Mouse (Mus musculus): ENCODE results near the gene Sap30bp. TPM values are rescaled to one million over a fixed set of nuclear protein-coding genes. Genes with fewer than 3 reads are reported as not detected.

The Sap30bp gene
- total RNA-seq, 1 experiment, result 63.5 TPM

DNA sequence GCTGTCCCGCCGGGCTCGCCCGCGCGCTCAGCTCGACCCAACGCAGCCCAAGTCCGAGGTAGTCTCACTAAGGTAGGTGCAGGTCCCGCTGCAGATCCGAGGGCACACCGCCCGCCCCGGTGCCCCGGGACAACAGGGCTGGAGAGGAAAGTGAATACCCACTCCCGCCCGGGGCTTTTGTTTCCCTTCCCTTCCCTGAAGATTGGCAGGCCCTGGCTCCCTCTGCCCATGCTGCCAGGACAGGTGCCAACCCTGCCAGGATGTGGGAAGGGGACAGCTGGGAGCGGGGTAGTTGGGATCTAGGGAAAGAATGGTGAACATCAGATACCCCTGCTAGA lies 42.0 kb downstream of the Sap30bp start:
- in situ Hi-C loops (cut with MboI; ENCODE audit: low sequenced_read_pairs in 2 of 2, unreplicated experiment in 2 of 2), result no loop called here
- no peaks in the 10 kb centered on the region for H3K9me3 ChIP-seq (ENCODE audit: control insufficient read depth, insufficient read depth, low read depth, low read length)
- H3K9ac ChIP-seq (ENCODE audit: insufficient read depth, low read depth, low read length, poor library complexity, severe bottlenecking), result peak overlapping the region; percentile 53
- H3K27ac ChIP-seq (ENCODE audit: insufficient read depth, low read depth, low read length, poor library complexity, severe bottlenecking), result no peak overlapping the region
- DNase-seq (ENCODE audit: low read depth, low spot score), result no peak
- H3K4me1 ChIP-seq (ENCODE audit: control insufficient read depth in 2 of 2, insufficient read depth in 2 of 2, low read length in 2 of 2, poor library complexity in 1 of 2), result peaks cover 11 to 19% of the 10 kb centered on the region in 2 experiments
- TF ChIP-seq ZNF384 (IDR thresholded peaks at IDR 0.05; ENCODE audit: low read depth, low read length) (no peak), MAFK (IDR thresholded peaks at IDR 0.05; ENCODE audit: insufficient read depth, low read depth, low read length) (no peak), CHD2 (IDR thresholded peaks at IDR 0.05; ENCODE audit: low read depth, low read length) (no peak), HCFC1 (IDR thresholded peaks at IDR 0.05; ENCODE audit: borderline replicate concordance, insufficient read depth, low read length) (no peak), ZC3H11A (IDR thresholded peaks at IDR 0.05; ENCODE audit: borderline replicate concordance, low read depth, low read length) (no peak)
- peak overlapping the region; percentile 67 to 79 for H3K4me3 ChIP-seq (ENCODE audit: insufficient read depth in 1 of 2, low read depth in 1 of 2, low read length in 2 of 2, poor library complexity in 1 of 2, severe bottlenecking in 1 of 2)
- no peaks in the 10 kb centered on the region for H3K36me3 ChIP-seq (ENCODE audit: control insufficient read depth, insufficient read depth, low read length, poor library complexity, severe bottlenecking)

- in situ Hi-C loops (cut with MboI; ENCODE audit: low sequenced_read_pairs in 2 of 2, unreplicated experiment in 2 of 2), result no loop called here
- peak overlapping the region; percentile 53; the same call in 1 of the 2 replicates for H3K9ac ChIP-seq (ENCODE audit: insufficient read depth, low read depth, low read length, poor library complexity, severe bottlenecking)
- peak overlapping the region; percentile 67 to 79; a peak in 3 of 4 replicates for H3K4me3 ChIP-seq (ENCODE audit: insufficient read depth in 1 of 2, low read depth in 1 of 2, low read length in 2 of 2, poor library complexity in 1 of 2, severe bottlenecking in 1 of 2)
Measured at GRCm38 (mm10) chr11:115975544-115975943, 42.5 kb downstream of the Sap30bp start.

GRCm38 (mm10) chr11:115982472-115982871 lies 49.4 kb downstream of the Sap30bp start:
- DNase-seq (ENCODE audit: low read depth, low spot score), result no peak
- H3K9me3 ChIP-seq (ENCODE audit: control insufficient read depth, insufficient read depth, low read depth, low read length), result no peaks in the 10 kb centered on the region
- in situ Hi-C loops (cut with MboI; ENCODE audit: low sequenced_read_pairs in 2 of 2, unreplicated experiment in 2 of 2), result no loop called here
- TF ChIP-seq MAFK (IDR thresholded peaks at IDR 0.05; ENCODE audit: insufficient read depth, low read depth, low read length) (no peak), HCFC1 (IDR thresholded peaks at IDR 0.05; ENCODE audit: borderline replicate concordance, insufficient read depth, low read length) (no peak), ZC3H11A (IDR thresholded peaks at IDR 0.05; ENCODE audit: borderline replicate concordance, low read depth, low read length) (no peak), CHD2 (IDR thresholded peaks at IDR 0.05; ENCODE audit: low read depth, low read length) (no peak), ZNF384 (IDR thresholded peaks at IDR 0.05; ENCODE audit: low read depth, low read length) (no peak)
- peaks cover 0 to 11% of the 10 kb centered on the region in 2 experiments; a peak in 1 of 4 replicates for H3K4me1 ChIP-seq (ENCODE audit: control insufficient read depth in 2 of 2, insufficient read depth in 2 of 2, low read length in 2 of 2, poor library complexity in 1 of 2)
- H3K9ac ChIP-seq (ENCODE audit: insufficient read depth, low read depth, low read length, poor library complexity, severe bottlenecking), result no peak overlapping the region
- no peak overlapping the region for H3K4me3 ChIP-seq (ENCODE audit: insufficient read depth in 1 of 2, low read depth in 1 of 2, low read length in 2 of 2, poor library complexity in 1 of 2, severe bottlenecking in 1 of 2)
- H3K27ac ChIP-seq (ENCODE audit: insufficient read depth, low read depth, low read length, poor library complexity, severe bottlenecking), result no peak overlapping the region
- H3K36me3 ChIP-seq (ENCODE audit: control insufficient read depth, insufficient read depth, low read length, poor library complexity, severe bottlenecking), result no peaks in the 10 kb centered on the region

More at GRCm38 (mm10) chr11:115975544-115975943, 42.5 kb downstream of the Sap30bp start:
- peaks cover 10 to 16% of the 10 kb centered on the region in 2 experiments; a peak in 3 of 4 replicates for H3K4me1 ChIP-seq (ENCODE audit: control insufficient read depth in 2 of 2, insufficient read depth in 2 of 2, low read length in 2 of 2, poor library complexity in 1 of 2)
- H3K9me3 ChIP-seq (ENCODE audit: control insufficient read depth, insufficient read depth, low read depth, low read length), result no peaks in the 10 kb centered on the region
- TF ChIP-seq ZC3H11A (IDR thresholded peaks at IDR 0.05; ENCODE audit: borderline replicate concordance, low read depth, low read length), result no peak
- TF ChIP-seq HCFC1 (IDR thresholded peaks at IDR 0.05; ENCODE audit: borderline replicate concordance, insufficient read depth, low read length), result no peak
- TF ChIP-seq CHD2 (IDR thresholded peaks at IDR 0.05; ENCODE audit: low read depth, low read length), result 0 out of 2 replicates have a peak, but pooled peaks have one; percentile 14
- no peak for DNase-seq (ENCODE audit: low read depth, low spot score)
- H3K36me3 ChIP-seq (ENCODE audit: control insufficient read depth, insufficient read depth, low read length, poor library complexity, severe bottlenecking), result no peaks in the 10 kb centered on the region
- H3K27ac ChIP-seq (ENCODE audit: insufficient read depth, low read depth, low read length, poor library complexity, severe bottlenecking), result no peak overlapping the region

GRCm38 (mm10) chr11:115983291-115983690 lies 50.2 kb downstream of the Sap30bp start:
- Histone ChIP-seq H3K4me1 (ENCODE audit: control insufficient read depth in 2 of 2, insufficient read depth in 2 of 2, low read length in 2 of 2, poor library complexity in 1 of 2) (peaks cover 0 to 9% of the 10 kb centered on the region in 2 experiments; a peak in 1 of 4 replicates), H3K36me3 (ENCODE audit: control insufficient read depth, insufficient read depth, low read length, poor library complexity, severe bottlenecking) (no peaks in the 10 kb centered on the region), H3K9me3 (ENCODE audit: control insufficient read depth, insufficient read depth, low read depth, low read length) (no peaks in the 10 kb centered on the region), H3K27ac (ENCODE audit: insufficient read depth, low read depth, low read length, poor library complexity, severe bottlenecking) (no peak overlapping the region), H3K9ac (ENCODE audit: insufficient read depth, low read depth, low read length, poor library complexity, severe bottlenecking) (no peak overlapping the region), H3K4me3 (ENCODE audit: insufficient read depth in 1 of 2, low read depth in 1 of 2, low read length in 2 of 2, poor library complexity in 1 of 2, severe bottlenecking in 1 of 2) (no peak overlapping the region)
- TF ChIP-seq ZC3H11A (IDR thresholded peaks at IDR 0.05; ENCODE audit: borderline replicate concordance, low read depth, low read length) (no peak), CHD2 (IDR thresholded peaks at IDR 0.05; ENCODE audit: low read depth, low read length) (no peak)
- DNase-seq (ENCODE audit: low read depth, low spot score), result no peak
- in situ Hi-C loops (cut with MboI; ENCODE audit: low sequenced_read_pairs in 2 of 2, unreplicated experiment in 2 of 2), result no loop called here

- no peak for TF ChIP-seq ZNF384 (IDR thresholded peaks at IDR 0.05; ENCODE audit: low read depth, low read length)
- no peak for TF ChIP-seq HCFC1 (IDR thresholded peaks at IDR 0.05; ENCODE audit: borderline replicate concordance, insufficient read depth, low read length)
- TF ChIP-seq CHD2 (IDR thresholded peaks at IDR 0.05; ENCODE audit: low read depth, low read length), result no peak
- TF ChIP-seq ZC3H11A (IDR thresholded peaks at IDR 0.05; ENCODE audit: borderline replicate concordance, low read depth, low read length), result no peak
- TF ChIP-seq MAFK (IDR thresholded peaks at IDR 0.05; ENCODE audit: insufficient read depth, low read depth, low read length), result no peak
- no peak overlapping the region for H3K27ac ChIP-seq (ENCODE audit: insufficient read depth, low read depth, low read length, poor library complexity, severe bottlenecking)
- peaks cover 0 to 15% of the 10 kb centered on the region in 2 experiments; a peak in 2 of 4 replicates for H3K4me1 ChIP-seq (ENCODE audit: control insufficient read depth in 2 of 2, insufficient read depth in 2 of 2, low read length in 2 of 2, poor library complexity in 1 of 2)
- H3K9me3 ChIP-seq (ENCODE audit: control insufficient read depth, insufficient read depth, low read depth, low read length), result no peaks in the 10 kb centered on the region
- H3K9ac ChIP-seq (ENCODE audit: insufficient read depth, low read depth, low read length, poor library complexity, severe bottlenecking), result peak overlapping the region; percentile 44; the same call in 1 of the 2 replicates
- H3K4me3 ChIP-seq (ENCODE audit: insufficient read depth in 1 of 2, low read depth in 1 of 2, low read length in 2 of 2, poor library complexity in 1 of 2, severe bottlenecking in 1 of 2), result peak overlapping the region; percentile 35 to 51
- in situ Hi-C loops (cut with MboI; ENCODE audit: low sequenced_read_pairs in 2 of 2, unreplicated experiment in 2 of 2), result no loop called here
- H3K36me3 ChIP-seq (ENCODE audit: control insufficient read depth, insufficient read depth, low read length, poor library complexity, severe bottlenecking), result no peaks in the 10 kb centered on the region
- DNase-seq (ENCODE audit: low read depth, low spot score), result no peak
Measured at GRCm38 (mm10) chr11:115989686-115990085, 56.6 kb downstream of the Sap30bp start.
